Mouse (Mus musculus): ENCODE data around the gene Ddx39.

Ddx39 gene

DNA sequence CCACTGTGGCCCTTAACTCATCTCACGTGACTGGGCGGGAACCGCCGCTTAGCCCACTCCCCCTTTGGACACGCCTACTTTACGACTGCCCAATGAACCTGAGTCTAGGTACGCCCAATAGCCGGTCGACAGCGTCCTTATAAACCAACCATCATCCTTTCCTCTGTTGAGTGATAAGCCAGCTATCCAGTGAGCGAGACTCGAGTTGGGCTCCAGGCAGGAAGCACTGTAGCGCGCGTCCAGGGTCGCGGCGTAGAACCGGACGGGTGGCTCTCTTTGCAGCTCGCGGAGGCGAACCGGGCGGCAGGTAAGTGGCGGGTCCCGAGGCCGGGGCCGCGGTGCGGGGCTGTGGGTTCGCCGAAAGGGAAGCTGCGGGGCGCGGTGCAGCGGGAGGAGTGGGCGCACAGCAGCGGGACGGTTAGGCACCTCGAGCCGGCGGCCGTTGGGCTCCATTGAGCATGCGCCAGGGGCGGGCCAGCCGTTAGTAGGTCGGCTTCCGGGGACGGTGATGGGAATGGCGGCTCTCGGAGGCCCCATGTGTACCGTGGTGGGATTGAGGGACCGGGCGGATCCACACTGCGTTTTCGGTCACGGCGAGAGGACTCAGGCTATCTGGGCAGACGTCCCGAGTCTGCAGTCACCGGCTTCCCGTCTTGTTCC is at the start of gene Ddx39:
Gene Ddx39, plus strand, starts transcription at position 147 of the 660 bp plus-strand sequence.
- peak; percentile 97 to 98 for DNase-seq

- no peak for DNase-seq
These were observed 48.8 kb upstream of the Ddx39 start, which contains the start of gene Ptger1 for GRCm38 (mm10) chr8:83665969-83666865. Ptger1 (plus strand) TSS chr8:83666678.

- DNase-seq, result no peak
These were observed 48.1 kb upstream of the Ddx39 start for GRCm38 (mm10) chr8:83666866-83667234.

DNA sequence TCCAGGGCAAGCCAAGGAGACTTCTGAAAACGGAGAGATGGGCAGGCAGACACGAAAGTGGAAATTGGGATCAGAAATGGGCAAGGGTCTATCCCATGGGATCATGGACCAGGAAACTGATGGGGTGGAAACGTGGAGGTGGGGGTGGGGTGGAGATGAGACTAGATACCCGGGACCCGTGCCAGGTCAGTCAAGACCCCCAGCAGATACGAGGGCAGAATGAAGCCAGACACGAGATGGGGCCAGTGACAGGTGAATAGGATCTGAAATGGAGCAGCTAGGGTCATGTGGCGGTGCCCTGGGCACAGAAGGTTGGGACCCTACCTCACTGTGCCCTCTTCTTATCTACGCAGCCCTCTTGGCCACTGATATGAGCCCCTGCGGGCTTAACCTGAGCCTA is 47.5 kb upstream of the Ddx39 start:
- no peak for DNase-seq

DNA sequence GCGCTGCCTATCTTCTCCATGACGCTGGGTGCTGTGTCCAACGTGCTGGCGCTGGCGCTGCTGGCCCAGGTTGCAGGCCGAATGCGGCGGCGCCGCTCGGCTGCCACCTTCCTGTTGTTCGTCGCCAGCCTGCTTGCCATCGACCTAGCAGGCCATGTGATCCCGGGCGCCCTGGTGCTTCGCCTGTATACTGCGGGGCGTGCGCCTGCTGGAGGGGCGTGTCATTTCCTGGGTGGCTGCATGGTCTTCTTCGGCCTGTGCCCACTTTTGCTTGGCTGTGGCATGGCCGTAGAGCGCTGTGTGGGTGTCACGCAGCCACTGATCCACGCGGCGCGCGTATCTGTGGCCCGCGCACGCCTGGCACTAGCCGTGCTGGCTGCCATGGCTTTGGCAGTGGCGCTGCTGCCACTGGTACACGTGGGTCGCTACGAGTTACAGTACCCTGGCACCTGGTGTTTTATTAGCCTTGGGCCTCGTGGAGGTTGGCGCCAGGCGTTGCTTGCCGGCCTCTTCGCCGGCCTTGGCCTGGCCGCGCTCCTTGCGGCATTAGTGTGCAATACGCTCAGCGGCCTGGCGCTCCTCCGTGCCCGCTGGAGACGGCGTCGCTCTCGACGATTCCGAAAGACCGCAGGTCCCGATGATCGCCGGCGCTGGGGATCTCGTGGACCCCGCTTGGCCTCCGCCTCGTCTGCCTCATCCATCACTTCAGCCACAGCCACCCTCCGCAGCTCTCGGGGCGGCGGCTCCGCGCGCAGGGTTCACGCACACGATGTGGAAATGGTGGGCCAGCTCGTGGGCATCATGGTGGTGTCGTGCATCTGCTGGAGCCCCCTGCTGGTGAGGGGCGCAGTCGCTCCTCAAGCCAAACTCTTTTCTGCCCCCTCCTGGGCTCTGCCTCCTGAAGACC is 46.7 kb upstream of the Ddx39 start:
- DNase-seq, result peak; percentile 68 to 69

GRCm38 (mm10) chr8:83669013-83669412 is 46.0 kb upstream of the Ddx39 start:
- no peak for DNase-seq

DNA sequence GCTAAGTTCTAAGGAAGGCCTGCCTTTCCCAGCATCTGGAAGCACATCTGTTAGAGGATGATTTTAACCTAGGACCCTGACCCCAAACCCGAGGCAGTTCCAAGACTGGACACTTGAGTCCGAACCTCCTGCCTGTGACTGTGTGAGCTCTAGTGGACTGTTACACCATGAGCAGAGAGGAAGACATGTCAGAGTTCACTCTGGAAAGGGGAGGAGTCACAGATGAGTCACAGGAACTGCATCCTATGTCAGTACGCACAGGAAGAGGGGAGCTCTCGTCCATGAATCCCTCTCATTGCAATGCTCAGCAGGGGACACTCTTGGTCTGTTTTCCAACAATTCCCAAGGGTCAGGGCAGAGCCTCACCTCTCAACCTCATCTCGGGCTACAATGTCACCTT is 42.0 kb upstream of the Ddx39 start:
- DNase-seq, result no peak

GRCm38 (mm10) chr8:83674497-83674896 is 40.5 kb upstream of the Ddx39 start:
- DNase-seq, result no peak

DNA sequence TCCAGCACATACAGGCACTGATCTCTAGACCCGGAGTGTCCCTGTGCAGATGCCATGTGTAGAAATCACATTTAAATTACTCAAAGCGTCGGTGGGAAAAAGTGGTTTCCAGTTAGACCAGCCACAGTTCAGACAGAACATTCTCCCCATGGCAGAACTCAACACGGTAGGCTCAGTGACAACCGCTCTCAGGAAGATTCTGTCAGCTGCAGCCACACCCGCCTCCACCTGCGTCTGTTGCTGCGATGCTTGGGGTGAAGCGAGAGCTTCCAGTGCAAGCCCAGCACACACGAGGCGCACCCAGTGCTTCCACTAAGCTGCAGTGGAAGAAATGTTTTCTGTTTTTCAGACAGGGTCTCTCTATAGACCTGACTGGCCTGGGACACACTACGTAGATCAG is 35.1 kb upstream of the Ddx39 start:
- no peak for DNase-seq

GRCm38 (mm10) chr8:83680603-83681002 is 34.4 kb upstream of the Ddx39 start:
- DNase-seq, result no peak

- DNase-seq, result no peak
These were observed 33.9 kb upstream of the Ddx39 start for GRCm38 (mm10) chr8:83681099-83681498.

GRCm38 (mm10) chr8:83684517-83684916 is 30.5 kb upstream of the Ddx39 start:
- no peak for DNase-seq

DNA sequence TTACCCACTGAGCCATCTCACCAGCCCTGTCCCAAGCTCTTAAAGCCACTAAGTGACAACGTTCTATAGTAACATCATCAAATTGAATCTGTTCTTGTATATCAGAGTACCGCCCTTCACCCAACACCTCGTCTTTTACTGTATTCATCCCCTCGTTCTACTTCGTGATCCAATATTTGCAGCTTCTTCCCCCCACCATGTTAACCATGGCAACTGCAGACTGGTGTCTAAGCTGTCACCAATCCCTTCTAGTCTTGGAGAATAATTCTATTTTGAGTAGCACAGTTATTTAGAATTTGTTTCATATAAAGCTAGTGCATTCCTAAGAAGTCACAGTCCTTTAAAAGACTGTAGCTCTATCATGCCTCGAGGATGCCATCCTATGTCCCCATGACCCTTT is 25.7 kb upstream of the Ddx39 start:
- DNase-seq, result no peak

DNA sequence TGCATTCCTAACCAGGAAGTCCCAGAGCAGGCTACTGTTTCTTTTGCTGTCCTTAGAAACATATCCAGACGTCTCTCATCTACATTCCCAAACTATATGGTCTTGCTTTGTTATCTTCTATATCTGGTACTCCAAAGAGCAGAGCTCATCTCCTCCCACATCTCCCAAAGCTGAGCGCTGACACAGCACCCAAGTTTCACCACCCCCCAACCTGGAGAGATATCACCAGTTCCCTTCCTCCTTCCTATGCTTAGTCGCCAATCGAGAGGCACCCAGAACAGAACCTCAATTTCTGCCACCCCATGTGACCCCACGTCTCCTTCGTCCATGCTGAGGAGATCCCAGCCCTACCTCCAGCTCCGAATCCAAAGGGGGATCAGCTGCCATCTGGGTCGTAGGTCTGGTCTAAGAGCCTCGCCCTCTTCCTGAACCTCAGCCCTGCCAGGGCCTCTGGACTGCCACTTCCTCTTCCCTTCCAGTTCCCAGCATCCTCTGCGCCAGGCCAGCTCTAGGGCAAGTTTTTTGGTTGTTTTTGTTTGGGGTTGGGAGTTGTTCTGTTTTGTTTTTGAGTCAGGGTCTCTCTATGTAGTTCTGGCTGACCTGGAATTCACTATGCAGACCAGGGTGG is 21.3 kb upstream of the Ddx39 start:
- DNase-seq, result peak in 1 of 2 experiments; percentile 36

DNA sequence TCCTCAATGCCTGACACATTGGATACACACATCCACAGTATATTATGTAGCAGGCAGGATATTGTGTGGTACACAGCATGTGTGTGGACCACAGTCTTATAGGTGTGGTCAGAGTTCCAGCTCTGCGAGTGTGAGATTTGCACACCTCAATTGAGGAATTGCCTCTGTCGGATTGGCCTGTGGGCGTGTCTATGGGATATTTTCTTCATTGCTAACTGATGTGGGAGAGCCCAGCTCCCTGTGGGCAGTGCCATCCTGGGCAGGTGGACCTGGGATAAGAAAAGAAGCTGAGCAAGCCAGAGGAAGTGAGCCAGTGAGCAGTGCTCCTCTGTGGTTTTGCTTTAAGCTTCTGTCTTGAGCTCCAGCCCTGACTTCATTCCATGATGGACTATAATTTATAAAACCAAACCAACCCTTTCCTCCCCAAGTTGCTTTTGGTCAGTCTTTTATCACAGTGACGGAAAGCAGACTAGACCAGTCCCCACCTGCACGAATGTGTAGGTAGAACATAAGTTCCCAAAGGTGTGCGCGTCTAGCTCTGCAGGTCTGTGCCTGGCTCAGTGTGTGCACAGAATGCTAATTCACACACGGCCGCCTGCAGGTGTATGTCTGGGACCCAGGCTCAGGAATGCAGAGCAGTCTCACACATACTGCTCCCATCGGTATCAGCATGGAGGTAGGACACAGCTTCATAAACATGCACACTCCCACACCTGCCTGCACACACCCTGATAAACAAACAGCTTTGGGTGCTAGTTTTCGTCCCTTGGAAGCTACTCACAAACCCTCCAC is 20.4 kb upstream of the Ddx39 start:
- no peak for DNase-seq

- peak; percentile 65 to 73 for DNase-seq
These were observed 19.4 kb upstream of the Ddx39 start for GRCm38 (mm10) chr8:83695351-83696106.

- DNase-seq, result no peak
These were observed 17.4 kb upstream of the Ddx39 start for GRCm38 (mm10) chr8:83697374-83698220.

GRCm38 (mm10) chr8:83698291-83698660 is 16.7 kb upstream of the Ddx39 start:
- peak; percentile 80 to 86 for DNase-seq

DNA sequence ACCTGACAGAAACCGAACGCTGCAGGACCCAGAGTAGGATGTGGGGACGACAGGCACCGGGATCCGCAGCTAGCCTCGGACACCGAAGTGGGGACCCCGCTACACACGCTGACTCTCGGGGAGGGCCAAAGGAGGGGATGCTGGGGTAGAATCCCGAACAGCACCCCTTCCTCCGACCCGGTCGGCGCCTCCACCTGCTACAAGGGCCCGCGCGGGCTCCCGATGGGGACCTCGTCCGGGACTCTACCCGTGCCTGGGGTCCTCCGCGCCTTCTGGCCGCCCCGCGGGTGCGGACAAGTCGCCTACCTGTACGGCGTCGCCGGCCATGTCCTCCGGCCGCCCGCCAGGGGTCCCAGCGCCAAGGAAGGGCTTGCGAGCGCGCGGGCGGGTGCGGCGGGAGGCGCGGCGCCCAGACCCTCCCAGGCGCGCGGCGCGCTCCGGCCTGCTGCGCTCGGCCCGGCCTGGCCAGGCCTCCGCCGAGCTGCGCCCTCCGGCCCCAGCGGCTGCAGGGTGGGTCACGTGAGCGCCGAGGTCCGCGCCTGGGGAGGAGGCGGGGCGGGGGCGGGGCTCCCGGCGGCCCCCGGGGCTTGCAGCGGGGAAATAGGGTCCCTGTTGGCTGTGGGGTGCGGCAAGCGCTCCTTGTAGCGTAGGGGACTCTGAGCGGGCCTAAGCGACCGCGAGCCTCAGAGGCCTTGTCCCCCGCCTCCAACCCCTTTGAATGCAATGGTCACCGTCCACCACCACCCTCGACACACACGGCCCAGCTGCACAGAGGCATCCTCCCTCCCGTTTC is 16.1 kb upstream of the Ddx39 start, which contains the start of gene Pkn1:
Gene Pkn1, minus strand, starts transcription at position 519 of the 793 bp plus-strand sequence.
- peak; percentile 63 to 73 for DNase-seq
